Mouse (Mus musculus): ENCODE measurements around the gene Rxrb. TPM values are rescaled to one million over a fixed set of nuclear protein-coding genes. Genes with fewer than 3 reads are reported as not detected.

Gene Rxrb
- polyA plus RNA-seq, 2 experiments: 6.0 to 16.5 TPM

- TF ChIP-seq EP300 (IDR thresholded peaks at IDR 0.05; ENCODE audit: low read depth) (no peak), CTCF (IDR thresholded peaks at IDR 0.05; ENCODE audit: low read depth) (no peak)
- no peak overlapping the region for H3K4me3 ChIP-seq (ENCODE audit: insufficient read depth in 1 of 2, low read depth in 2 of 2, low read length in 2 of 2)
- DNase-seq (ENCODE audit: low read depth in 3 of 3, low spot score in 3 of 3): no peak
- H3K27ac ChIP-seq: no peak overlapping the region
- 59% methylated on average over 7 of the region's 7 CpGs for WGBS (ENCODE audit: insufficient replicate concordance)
- no peaks in the 10 kb centered on the region for H3K27me3 ChIP-seq (ENCODE audit: control insufficient read depth, insufficient read depth, low read length)
- no peak overlapping the region for H3K9ac ChIP-seq (replicated peaks)
- peaks cover 11% of the 10 kb centered on the region for H3K36me3 ChIP-seq (replicated peaks; ENCODE audit: control insufficient read depth, insufficient read depth, low read depth)
- peak overlapping the region; percentile 74 for H3K4me2 ChIP-seq (ENCODE audit: low read depth)
- no peaks in the 10 kb centered on the region for H3K9me3 ChIP-seq (ENCODE audit: control insufficient read depth, low read length)
- ATAC-seq (ENCODE audit: insufficient read depth): no peak
- peaks cover 10 to 23% of the 10 kb centered on the region in 2 experiments for H3K4me1 ChIP-seq (replicated peaks; ENCODE audit: control insufficient read depth in 2 of 2, insufficient read depth in 2 of 2, low read length in 1 of 2)
These were observed 5.9 kb upstream of the Rxrb start for GRCm38 (mm10) chr17:34025756-34026151.

GRCm38 (mm10) chr17:34026221-34026620 is 5.4 kb upstream of the Rxrb start:
- H3K4me1 ChIP-seq (replicated peaks; ENCODE audit: control insufficient read depth in 2 of 2, insufficient read depth in 2 of 2, low read length in 1 of 2): peaks cover 10 to 25% of the 10 kb centered on the region in 2 experiments
- 42% methylated on average over 2 of the region's 2 CpGs for WGBS (ENCODE audit: insufficient replicate concordance)

GRCm38 (mm10) chr17:34026917-34027655 is 4.5 kb upstream of the Rxrb start:
- Histone ChIP-seq H3K9ac (replicated peaks) (peak overlapping the region; percentile 66), H3K9me3 (ENCODE audit: control insufficient read depth, low read length) (no peaks in the 10 kb centered on the region), H3K4me1 (replicated peaks; ENCODE audit: control insufficient read depth in 2 of 2, insufficient read depth in 2 of 2, low read length in 1 of 2) (peaks cover 10 to 25% of the 10 kb centered on the region in 2 experiments), H3K4me3 (ENCODE audit: insufficient read depth in 1 of 2, low read depth in 2 of 2, low read length in 2 of 2) (peak overlapping the region; percentile 68 to 81), H3K27me3 (ENCODE audit: control insufficient read depth, insufficient read depth, low read length) (no peaks in the 10 kb centered on the region), H3K36me3 (replicated peaks; ENCODE audit: control insufficient read depth, insufficient read depth, low read depth) (peaks cover 11% of the 10 kb centered on the region), H3K27ac (peak overlapping the region; percentile 9; the same call in 1 of the 2 replicates), H3K4me2 (ENCODE audit: low read depth) (peak overlapping the region; percentile 70)
- TF ChIP-seq EP300 (IDR thresholded peaks at IDR 0.05; ENCODE audit: low read depth) (no peak), CTCF (IDR thresholded peaks at IDR 0.05; ENCODE audit: low read depth) (no peak; the same call in 1 of the 2 replicates)
- ATAC-seq (ENCODE audit: insufficient read depth): no peak
- 12% methylated on average over 36 of the region's 36 CpGs for WGBS (ENCODE audit: insufficient replicate concordance)
- peak in 1 of 3 experiments; percentile 38 for DNase-seq (ENCODE audit: low read depth in 3 of 3, low spot score in 3 of 3)

More at GRCm38 (mm10) chr17:34026221-34026620, 5.4 kb upstream of the Rxrb start:
- Histone ChIP-seq H3K36me3 (replicated peaks; ENCODE audit: control insufficient read depth, insufficient read depth, low read depth) (peaks cover 11% of the 10 kb centered on the region), H3K4me2 (ENCODE audit: low read depth) (no peak overlapping the region), H3K27ac (no peak overlapping the region), H3K9ac (replicated peaks) (no peak overlapping the region), H3K4me3 (ENCODE audit: insufficient read depth in 1 of 2, low read depth in 2 of 2, low read length in 2 of 2) (no peak overlapping the region), H3K9me3 (ENCODE audit: control insufficient read depth, low read length) (no peaks in the 10 kb centered on the region), H3K27me3 (ENCODE audit: control insufficient read depth, insufficient read depth, low read length) (no peaks in the 10 kb centered on the region)
- ATAC-seq (ENCODE audit: insufficient read depth) (no peak), DNase-seq (ENCODE audit: low read depth in 3 of 3, low spot score in 3 of 3) (no peak)
- TF ChIP-seq EP300 (IDR thresholded peaks at IDR 0.05; ENCODE audit: low read depth): no peak
- TF ChIP-seq CTCF (IDR thresholded peaks at IDR 0.05; ENCODE audit: low read depth): no peak

GRCm38 (mm10) chr17:34027656-34028223 is 3.9 kb upstream of the Rxrb start, which contains the start of gene H2-Ke6:
TSS of gene H2-Ke6 (minus strand) at chr17:34028060.
- peak within 1 kb of the TSS; percentile 70 for H3K4me2 ChIP-seq (ENCODE audit: low read depth)
- H3K4me3 ChIP-seq (ENCODE audit: insufficient read depth in 1 of 2, low read depth in 2 of 2, low read length in 2 of 2): peak within 1 kb of the TSS; percentile 68 to 81
- H3K9ac ChIP-seq (replicated peaks): peak within 1 kb of the TSS; percentile 66
- under 1% methylated on average over 48 of the region's 49 CpGs for WGBS (ENCODE audit: insufficient replicate concordance)
- peaks cover 10 to 27% of the 10 kb centered on the region in 2 experiments for H3K4me1 ChIP-seq (replicated peaks; ENCODE audit: control insufficient read depth in 2 of 2, insufficient read depth in 2 of 2, low read length in 1 of 2)
- no peaks in the 10 kb centered on the region for H3K27me3 ChIP-seq (ENCODE audit: control insufficient read depth, insufficient read depth, low read length)
- peak; percentile 77 for ATAC-seq (ENCODE audit: insufficient read depth)
- H3K27ac ChIP-seq: peak within 1 kb of the TSS; percentile 9; the same call in 1 of the 2 replicates
- no peaks in the 10 kb centered on the region for H3K9me3 ChIP-seq (ENCODE audit: control insufficient read depth, low read length)
- peaks cover 11% of the 10 kb centered on the region for H3K36me3 ChIP-seq (replicated peaks; ENCODE audit: control insufficient read depth, insufficient read depth, low read depth)
- peak; percentile 83 to 89 (median 87) for DNase-seq (ENCODE audit: low read depth in 3 of 3, low spot score in 3 of 3)
- peak; percentile 56 for TF ChIP-seq CTCF (IDR thresholded peaks at IDR 0.05; ENCODE audit: low read depth)
- TF ChIP-seq EP300 (IDR thresholded peaks at IDR 0.05; ENCODE audit: low read depth): no peak

Data from liver, embryonic 14.5 days (tissue).